Mouse (Mus musculus): ENCODE results near the gene Nisch. TPM values are rescaled to one million over a fixed set of nuclear protein-coding genes. Genes with fewer than 3 reads are reported as not detected.

The Nisch gene
- total RNA-seq, 4 experiments from 2014 or later, result 331 to 526 (median 414) TPM

DNA sequence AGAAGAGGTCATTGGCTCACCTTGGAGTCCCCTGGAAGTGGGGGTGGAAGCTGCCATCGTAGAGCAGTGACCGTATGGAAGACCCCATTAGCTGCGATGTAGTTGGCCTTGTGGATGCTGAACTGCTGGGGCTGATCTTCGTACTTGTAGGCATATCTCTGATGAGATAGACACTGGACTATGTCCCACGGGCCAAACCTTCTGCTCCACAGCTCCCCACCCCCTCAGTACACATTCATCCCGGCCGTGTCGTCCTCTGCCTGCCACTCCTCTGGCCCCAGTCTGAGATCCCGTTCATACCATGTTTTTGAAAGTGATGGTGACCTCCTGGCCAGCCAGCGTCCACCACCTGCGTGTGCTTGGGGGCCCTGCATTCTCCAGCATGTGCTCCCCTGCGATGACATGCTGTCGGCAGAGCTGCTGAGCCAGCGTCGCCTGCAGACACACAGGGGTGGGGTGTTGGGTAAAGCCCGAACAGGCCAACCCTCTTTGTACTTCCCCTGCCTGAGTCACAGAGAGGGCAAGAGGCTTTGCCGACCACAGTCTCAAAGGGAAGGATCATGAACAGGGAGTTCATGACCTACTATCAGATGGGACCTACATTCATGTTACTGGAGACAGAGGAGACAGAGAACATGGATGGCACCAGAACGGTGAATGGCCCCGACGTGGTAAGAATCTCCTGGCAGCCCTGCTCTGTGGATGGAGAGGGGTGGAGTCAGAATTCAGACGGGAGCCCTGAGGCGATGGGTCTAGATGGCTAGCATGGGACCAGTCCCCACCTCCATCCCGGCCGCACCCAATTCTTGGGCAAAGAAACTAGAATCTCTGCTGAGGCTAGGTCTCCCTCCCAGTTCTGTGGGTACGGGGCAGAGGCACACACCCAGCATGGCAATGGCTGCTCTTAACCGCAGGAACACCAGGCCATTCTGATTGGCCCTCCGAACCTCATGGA, 56.3 kb downstream of the Nisch start:
- no peak for DNase-seq

DNA sequence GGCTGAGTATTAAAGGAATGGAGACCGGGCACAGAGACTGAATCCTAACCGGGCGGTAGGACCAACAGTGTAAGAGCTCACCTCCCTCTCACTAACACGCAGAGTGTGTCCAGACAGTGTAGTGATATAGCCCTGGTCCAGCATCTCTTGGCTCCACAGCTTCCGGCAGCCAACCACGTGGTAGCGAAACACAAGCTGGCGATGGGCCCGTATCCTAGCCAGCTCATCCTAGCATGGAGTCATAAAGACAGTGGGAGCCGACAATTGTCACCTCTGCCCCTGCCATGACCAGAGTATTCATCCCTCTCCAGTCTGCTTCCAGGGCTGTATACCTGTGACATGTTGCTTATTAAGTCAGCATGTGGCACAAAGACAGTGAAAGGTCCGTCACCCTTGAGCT, 71.1 kb downstream of the Nisch start:
- DNase-seq, result no peak

DNA sequence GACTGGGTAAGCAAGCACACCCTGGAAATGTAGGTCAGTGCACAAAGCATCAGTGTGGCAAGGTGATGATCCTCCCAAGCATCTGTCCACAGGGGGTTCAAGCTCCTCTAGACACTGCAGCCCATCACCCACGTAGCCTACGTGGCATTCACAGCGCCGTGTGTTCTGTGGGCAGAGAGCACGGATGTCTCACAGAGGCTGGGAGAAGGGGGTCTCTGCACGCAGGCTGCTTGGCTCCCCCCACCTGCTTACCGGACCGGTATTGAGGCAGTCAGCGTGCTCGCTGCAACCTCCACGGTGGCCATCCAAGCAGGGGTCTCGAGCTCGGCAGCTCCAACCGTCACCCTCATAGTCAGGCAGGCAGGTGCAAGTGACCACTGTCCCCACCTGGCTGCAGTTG, 75.7 kb downstream of the Nisch start:
- DNase-seq, result no peak

DNA sequence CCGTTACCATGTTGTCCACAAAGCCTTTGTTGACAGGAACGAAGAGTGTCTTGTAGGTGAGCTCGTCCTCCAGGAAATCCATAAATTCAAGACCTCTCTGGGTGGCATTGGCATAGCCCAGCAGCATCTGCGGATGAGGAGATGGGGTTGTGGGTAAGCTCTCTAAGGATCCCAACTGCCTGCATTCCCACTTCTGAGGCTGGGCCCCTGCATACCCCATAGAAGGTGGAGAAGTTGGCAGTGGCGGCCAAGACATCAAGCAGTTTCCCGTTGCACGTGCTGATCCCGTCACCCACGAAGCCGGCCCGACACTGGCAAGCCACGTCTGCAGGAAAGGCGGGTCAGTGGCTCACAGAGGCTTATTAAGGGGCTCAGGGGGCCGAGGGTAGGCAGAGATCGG, 76.6 kb downstream of the Nisch start:
- DNase-seq, result no peak

DNA sequence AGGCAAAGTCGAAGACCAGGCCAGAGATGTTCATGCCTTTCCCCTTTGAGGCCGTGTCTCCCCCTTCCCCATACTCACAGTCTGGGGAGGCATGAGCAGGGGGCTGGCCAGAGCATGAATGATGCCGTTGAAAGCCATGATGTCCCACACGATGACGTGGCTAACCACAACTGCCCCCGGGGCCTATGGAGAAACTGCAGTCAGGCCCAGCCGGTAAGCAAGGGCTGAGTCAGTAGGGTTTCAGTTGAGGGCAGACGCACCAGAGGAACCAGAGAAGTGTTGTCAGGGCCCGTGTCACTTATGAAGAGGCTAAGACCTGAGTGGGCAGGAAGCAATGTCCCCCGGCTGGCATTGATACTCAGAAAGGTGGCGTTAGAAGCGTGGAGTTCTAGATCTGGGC, 77.1 kb downstream of the Nisch start:
- no peak for DNase-seq

DNA sequence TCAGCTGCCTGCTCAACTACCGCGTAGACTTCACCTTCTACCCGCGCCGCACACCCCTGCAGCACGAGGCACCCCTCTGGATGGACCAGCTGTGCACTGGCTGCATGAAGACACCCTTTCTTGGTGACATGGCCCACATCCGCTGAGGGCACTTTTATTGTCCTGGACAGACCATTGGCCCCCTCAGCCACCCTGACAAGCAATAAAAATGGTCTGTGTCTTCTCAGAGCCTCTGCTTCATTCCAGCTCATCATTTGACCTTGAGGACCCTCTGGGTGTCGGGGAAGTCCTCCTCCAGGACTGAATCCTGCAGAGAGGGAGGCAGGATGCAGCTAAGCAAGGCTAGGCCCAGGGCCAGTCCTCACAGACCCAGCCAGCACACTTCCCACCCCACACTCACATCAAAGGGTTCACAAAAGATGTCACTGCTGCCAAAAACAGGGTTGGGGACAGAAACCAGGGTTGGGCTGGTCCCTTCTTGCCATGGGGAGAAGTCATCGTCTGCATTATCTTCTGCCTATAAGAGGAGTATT, 77.8 kb downstream of the Nisch start:
- no peak for DNase-seq

DNA sequence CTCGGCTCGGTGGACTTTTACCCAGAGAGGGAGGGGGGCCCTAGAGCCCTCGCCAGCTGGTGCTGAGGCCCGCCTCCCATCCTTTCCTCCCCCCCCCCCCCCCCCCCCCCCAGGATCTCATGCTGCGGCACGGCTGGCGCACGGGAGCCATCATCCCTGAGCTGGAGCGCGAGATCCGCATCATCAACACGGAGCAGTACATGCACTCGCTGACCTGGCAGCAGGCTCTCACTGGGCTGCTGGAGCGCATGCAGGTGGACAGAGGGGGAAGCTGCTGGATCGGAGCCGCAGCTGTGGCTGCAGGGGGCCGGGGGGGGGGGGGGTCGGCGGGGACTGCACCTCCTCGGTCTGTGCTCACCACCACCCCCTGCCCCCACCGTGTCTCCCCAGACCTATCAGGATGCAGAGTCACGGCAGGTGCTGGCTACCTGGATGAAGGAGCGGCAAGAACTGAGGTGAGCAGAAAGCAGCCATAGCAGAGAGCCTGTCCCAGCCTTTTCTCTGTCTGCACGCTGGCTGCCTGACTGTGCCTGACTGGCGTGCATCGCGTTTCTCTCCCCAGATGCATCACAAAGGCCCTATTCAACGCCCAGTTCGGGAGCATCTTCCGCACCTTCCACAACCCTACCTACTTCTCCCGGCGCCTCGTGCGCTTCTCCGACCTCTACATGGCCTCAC, 78.4 kb downstream of the Nisch start:
- DNase-seq, result no peak

DNA sequence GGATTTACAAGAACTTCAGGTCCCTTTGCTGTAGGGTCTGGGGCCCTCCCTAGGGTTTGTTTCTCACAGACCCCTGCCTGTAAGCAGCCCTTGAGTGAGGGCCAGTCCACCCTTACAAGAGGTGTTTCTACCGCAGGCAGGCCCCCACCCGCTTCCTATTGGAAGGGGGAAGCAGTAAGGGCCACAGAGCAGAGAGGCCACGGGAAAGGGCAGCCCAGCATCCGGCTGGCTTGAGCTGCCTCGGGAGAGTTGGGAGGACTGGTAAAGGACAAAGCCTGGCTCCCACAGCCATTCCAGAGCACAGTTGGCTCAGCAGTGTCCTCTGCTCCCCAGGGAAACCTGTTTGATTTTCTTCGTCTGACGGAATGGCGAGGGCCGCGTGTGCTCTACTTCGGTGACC, 79.0 kb downstream of the Nisch start:
- no peak for DNase-seq

DNA sequence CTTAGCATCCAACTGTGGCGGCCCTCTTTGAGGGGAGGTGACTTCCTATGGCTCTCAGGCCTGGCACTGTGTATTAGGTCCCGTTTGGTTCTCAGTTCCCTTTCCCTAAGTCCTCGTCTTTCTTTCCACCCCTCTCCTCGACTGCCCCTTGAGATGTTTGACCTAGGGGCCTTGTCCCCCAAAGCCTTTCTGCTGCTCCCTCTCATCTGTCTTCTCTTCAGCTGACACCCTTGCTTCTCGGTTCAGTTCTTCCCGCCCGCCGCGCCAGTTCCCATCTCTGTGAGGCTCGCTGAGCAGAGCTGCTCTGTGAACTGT, 79.5 kb downstream of the Nisch start:
- DNase-seq, result no peak

DNA sequence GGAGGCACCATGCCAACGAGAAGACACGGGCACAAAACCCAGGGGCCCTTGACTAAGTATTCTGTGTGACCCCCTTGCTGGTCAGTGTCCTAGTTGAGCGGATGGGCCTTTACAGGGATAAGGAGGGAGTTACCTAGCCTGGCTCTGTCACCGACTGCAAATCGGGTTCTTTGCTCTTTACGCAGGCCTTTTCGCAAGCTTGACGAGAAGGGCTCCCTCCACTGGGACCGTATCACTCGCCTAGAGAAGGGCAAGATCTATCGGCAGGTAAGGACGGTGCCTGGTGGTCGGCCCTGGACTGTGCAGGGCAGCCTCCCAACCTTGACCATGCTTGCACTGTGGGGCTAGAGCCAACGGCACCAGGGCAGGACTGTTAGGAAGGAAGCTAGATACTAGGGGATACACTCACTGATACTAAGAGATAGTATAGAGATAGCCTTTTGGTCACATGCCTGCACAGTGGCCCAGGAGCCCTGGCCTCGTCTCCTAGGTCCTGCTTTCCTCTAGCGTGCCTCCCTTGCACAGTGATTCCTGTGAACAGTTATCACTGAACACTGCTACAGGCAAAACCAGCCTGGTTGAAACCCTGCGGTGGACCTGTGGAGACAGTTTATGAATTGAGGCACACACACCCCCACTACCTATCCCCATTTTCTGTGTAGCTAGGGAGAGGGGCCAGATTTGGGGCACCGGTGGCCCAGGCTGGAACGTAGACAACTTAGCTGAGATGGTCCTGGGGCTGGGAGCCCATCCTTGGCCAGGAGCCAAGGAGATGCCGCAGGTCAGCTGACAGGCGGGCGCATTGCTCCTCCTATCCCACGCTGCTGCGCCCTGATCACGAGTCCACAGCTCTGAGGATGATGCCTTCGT, 80.1 kb downstream of the Nisch start:
- no peak for DNase-seq

DNA sequence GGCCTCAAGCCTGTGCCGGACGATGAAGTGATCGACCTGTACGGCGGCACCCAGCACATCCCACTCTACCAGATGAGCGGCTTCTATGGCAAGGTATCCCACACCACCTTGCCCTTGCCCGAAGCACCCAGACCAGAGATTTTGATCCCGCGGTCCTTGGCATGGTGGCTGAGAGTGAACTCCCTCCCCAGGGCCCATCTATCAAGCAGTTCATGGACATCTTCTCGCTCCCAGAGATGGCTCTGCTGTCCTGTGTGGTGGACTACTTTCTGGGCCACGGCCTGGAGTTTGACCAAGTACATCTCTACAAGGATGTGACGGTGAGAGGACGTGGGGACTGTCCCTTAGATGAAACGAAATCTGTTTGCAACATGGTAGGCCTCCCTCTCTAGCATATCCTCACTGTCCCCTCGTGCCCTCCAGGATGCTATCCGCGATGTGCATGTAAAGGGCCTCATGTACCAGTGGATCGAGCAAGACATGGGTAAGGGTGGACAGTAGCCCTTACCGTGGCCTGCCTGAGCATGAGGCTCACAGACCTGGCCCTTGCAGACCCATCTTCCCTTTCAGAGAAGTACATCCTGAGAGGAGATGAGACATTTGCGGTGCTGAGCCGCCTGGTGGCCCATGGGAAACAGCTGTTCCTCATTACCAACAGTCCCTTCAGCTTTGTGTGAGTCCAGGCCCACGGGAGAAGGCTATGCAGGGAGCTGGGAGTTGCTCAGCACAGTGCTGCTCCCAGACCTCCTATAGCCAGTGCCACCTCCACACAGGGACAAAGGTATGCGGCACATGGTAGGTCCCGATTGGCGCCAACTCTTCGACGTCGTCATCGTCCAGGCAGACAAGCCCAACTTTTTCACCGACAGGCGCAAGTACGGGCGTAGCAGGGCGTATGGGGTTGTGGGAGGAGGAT, 81.0 kb downstream of the Nisch start:
- no peak for DNase-seq

DNA sequence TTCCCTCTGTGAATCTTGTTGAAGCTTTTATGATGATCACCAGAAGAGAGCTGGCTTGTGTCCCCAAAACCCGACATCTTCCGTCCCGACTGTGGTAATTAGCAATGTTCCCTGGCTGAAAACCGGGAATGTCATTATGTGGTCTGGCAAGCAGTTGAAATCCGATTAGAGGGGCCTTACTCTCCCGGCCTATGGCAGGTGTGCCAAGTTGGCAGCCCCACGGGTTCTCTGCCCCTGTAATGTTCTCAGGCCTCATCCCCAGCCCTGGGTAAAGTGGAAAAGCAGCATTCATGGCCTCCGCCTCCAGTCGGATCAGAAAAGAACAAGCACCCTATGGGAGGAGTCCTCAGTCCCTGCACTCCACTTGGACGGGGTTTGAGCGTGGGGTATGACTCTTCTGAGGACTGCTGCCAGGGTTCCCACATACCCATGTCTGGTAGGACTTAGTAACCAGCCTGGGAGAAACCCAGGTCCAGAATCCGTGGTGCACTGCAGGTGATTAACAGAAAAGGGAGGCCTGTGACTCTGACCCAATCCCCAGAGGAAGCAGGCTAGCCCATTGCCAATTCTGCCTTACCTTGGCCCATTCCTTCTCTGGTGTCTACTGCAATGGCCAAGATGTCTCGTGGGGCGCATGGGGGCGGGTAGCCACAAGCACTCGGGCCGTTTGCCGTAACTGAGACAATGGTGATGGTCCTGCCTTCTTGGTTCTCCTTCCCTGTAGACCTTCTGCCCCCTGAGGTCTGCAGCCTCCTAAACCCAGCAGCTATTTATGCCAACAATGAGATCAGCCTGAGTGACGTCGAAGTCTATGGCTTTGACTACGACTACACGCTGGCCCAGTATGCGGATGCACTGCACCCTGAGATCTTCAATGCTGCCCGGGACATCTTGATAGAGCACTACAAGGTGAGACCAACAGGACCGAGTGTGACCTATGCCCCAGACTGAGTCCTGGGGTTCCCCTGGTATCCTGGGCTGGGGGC, 82.4 kb downstream of the Nisch start:
- DNase-seq, result no peak

DNA sequence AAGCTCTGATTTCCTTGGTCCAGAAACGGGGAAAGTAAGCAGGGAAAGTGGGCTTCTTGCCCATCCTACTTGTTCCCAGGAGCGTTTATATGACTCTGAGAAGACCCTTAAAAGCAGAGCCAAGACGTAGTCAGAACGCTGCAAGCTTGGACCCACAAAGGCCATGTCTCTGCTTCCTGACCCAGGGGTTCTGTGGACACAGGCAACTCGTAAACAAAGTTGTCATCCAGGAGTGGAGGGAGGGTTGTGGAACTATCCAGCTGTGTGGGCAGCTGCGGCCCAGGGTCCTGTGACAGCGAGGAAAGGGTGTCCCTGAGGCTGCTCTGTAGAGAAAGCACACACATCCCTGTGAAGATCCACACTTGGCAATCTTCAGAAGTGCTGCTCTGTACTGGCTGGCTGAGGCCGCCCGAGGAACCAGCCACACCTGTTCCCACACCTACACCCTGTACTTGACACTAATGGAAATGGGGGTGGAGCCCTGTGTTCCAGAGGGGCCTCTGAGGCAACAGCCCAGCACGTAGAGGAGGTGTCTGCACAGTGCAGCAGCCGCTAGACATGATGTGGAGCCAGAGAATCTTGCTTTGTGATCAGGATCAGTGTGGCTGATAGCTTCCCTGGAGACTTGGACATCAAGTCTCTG, 83.6 kb downstream of the Nisch start:
- no peak for DNase-seq

DNA sequence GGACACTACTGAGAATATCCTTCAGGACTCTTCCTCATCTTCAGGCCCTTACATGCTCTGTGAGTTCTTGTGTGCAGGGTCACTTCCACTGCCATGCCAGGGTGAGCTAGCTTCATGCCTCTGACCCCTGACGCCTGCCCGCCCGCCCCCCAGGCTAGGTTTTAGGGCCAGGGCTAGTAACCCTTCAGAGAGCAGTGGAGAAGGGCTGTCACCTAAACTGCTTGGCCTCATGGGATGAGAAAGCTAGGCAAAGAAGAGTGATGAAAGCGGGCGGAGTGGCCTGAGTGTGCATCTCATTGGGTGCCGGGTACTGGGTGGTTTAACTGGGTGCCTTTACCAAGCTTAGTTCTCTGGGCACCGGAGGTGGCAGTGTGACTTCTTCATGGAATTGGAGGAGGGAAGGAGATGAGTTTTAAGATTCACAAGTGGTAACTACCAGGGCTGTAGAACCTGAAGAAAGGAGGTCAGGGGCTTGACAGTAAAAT, 84.2 kb downstream of the Nisch start:
- DNase-seq, result no peak

DNA sequence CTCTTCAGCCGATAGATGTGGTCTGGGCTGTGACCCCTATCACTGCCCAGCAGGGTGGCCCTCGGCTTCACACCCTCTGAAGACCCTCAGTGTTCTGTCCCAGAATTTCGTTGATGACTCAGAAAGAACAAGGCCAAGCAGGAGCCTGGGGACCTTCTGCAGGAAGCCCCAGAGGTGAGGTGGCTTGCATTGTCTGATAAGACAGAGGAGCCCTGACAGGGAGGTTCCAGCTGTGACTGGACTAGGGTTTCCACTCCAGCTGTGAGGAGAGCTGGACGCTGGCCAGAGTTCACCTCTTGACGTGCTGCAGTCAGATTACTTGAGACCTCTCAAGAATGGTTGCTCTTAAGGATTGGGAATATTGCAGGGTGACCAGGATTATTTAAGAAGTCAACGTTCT, 84.7 kb downstream of the Nisch start:
- no peak for DNase-seq

DNA sequence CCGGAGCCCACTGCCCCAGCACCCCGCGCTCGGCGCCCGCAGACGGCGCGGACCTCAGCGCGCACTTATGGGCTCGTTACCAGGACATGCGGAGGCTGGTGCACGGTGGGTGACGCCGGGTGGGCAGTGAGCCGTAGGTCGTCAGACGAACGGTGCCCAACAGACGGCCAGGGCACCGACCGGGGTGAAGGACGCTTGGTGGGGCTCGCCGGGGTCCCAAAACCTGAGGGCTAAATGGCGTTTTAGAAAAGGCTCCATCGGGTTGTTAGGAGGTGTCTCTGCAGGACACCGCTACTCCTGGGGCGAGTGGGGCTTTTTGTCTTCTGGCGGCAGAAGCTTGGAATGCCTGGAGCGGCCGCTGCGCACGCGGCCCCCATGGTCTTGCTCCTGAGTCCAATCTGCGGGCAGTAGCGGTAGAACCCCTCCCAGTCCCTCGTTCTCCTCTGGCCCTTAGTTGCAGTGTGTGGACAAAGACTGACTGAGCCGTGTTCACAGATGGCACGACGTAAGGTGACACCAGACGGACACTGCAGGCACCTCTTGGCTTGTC, 85.4 kb downstream of the Nisch start:
- no peak for DNase-seq

DNA sequence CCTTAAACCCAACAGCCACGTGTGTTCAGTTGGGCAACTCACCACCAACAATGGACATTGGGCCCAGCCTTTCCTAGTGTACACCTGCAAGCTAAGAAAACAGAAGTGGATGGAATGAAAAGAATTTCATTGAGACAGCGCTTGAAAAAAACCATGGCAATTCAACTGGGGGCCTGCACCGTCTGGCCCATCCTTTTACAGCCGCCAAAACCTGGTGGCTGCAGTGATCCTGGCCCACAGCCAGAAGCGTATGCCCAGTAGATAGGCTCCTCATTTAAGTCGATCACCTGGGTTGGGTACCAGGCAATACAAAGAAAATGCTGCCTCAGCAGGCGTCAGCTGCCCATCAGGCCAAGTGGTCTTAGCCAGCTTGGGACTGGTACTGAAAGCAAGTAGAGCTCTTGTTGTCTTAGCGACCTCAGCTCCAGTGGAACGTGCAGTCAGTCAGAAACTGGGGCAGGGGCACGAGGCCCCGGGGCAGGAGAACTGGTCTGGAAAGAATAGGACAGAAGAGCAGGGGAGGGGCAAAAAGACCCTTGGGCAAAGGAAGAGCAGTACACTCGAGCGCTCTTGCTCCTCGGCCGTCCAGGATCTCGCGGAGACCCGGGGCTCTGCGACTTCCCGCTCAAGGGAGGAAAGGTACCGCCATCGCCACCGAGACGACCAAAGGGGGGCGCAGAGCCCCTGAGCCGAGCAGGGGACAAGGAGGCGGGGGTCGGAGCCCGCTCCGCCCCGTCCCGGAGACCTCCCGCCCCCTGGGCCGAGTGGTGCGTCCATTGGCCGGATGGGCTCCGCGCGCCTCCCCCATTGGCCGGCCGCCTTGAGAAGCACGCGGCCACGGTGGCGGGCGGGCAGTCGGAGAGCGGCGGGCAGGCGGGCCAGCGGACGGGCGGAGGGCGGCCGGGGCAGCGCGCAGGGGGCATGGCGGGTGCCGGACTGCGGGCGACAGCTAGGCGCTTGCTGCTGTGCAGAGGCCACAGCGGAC, 86.2 kb downstream of the Nisch start, which contains the start of gene Nt5dc2:
TSS of gene Nt5dc2 (plus strand) at position 818 of the 985 bp plus-strand sequence.
- DNase-seq, result peak; percentile 76
